ENCODE assay signal across 9 mouse cellular contexts in the genomic region with DNA sequence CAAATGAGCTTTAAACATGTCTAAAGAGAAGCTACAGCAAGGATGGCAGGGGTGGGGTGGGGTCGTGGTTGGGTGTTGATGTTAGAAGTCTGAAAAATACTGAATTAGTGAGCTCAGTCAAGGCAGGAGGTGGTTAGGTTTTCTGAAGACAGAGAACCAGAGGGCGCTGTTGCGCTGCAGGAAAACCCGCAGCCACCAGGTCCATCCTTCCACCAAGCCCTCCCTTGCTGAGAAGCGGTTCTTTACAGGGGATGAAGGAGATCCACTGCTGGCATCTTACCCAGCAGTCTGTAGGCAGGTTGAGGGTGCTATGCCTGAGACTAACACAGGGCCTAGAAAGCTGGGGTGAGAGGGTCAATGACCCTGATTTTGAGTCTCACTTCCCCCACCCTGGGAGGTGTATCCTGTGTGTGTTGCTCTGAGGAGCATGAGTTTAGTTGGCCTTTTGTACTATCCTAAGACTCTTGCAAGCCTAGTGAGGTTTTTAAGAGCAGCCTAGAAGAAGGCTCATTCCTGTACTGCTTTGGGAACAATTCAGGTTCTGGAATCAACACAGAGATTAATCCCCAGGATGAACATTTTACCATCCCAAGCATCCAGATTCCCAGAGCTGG. TPM values are rescaled to one million over a fixed set of nuclear protein-coding genes. Genes with fewer than 3 reads are reported as not detected.
DNase-seq lines count a peak whose midpoint lies in the region; ATAC-seq lines count a peak whose summit lies in the region.
"Had no signal": no experiment of that assay in that cellular context is flagged by ENCODE, and none has a peak within 500 bp of the region (broad histone marks: within the 10 kb centered on the region; RNA-seq: fewer than 3 reads in every experiment).

No protein-coding gene starts in this region.

- no peaks in the 10 kb centered on the region for H3K36me3 ChIP-seq in intestine, embryonic 14.5 days (ENCODE audit: control insufficient read depth, insufficient read depth, low read length)
- H3K36me3 ChIP-seq in intestine, embryonic 16.5 days (ENCODE audit: control insufficient read depth, insufficient read depth, low read length), result no peaks in the 10 kb centered on the region
- no peaks in the 10 kb centered on the region for H3K36me3 ChIP-seq in embryonic facial prominence, embryonic 13.5 days
- no peaks in the 10 kb centered on the region for H3K36me3 ChIP-seq in hindbrain, embryonic 13.5 days
- H3K36me3 ChIP-seq: neural tube, embryonic 12.5 days had no signal

- peak; percentile 67 for DNase-seq in intestine, embryonic 14.5 days (ENCODE audit: low spot score)
- peak; percentile 63 to 77 for DNase-seq in adrenal gland, postnatal 36 days
- DNase-seq in left cerebral cortex, postnatal 25 days (ENCODE audit: low spot score in 2 of 2), result peak; percentile 66 to 76
- DNase-seq in naive thymus-derived CD4-positive, alpha-beta T cell, adult 2 months (ENCODE audit: low read depth), result peak; percentile 85
- DNase-seq in testis, postnatal 10 days (ENCODE audit: low spot score), result peak; percentile 83

- no peaks in the 10 kb centered on the region for H3K27me3 ChIP-seq in intestine, embryonic 14.5 days (replicated peaks; ENCODE audit: control insufficient read depth, insufficient read depth, low read length)
- H3K27me3 ChIP-seq in intestine, embryonic 16.5 days (replicated peaks; ENCODE audit: control insufficient read depth, insufficient read depth, low read length), result no peaks in the 10 kb centered on the region
- no peaks in the 10 kb centered on the region for H3K27me3 ChIP-seq in embryonic facial prominence, embryonic 13.5 days
- H3K27me3 ChIP-seq in hindbrain, embryonic 13.5 days, result peaks cover 3% of the 10 kb centered on the region; the same call in 1 of the 2 replicates
- H3K27me3 ChIP-seq: neural tube, embryonic 12.5 days had no signal

- no peak overlapping the region for H3K9ac ChIP-seq in intestine, embryonic 14.5 days (ENCODE audit: low read length)
- H3K9ac ChIP-seq in intestine, embryonic 16.5 days (ENCODE audit: low read depth, low read length), result no peak overlapping the region
- H3K9ac ChIP-seq in embryonic facial prominence, embryonic 13.5 days, result peak overlapping the region; percentile 36; the same call in 1 of the 2 replicates
- peak overlapping the region; percentile 40; the same call in 1 of the 2 replicates for H3K9ac ChIP-seq in hindbrain, embryonic 13.5 days
- H3K9ac ChIP-seq: neural tube, embryonic 12.5 days had no signal

- WGBS in intestine, embryonic 14.5 days, result 11% methylated on average over 5 of the region's 5 CpGs
- 7% methylated on average over 5 of the region's 5 CpGs for WGBS in intestine, embryonic 16.5 days
- WGBS in embryonic facial prominence, embryonic 13.5 days, result 4% methylated on average over 5 of the region's 5 CpGs
- WGBS in hindbrain, embryonic 13.5 days, result 6% methylated on average over 5 of the region's 5 CpGs

- H3K4me1 ChIP-seq in intestine, embryonic 14.5 days (replicated peaks; ENCODE audit: control insufficient read depth, insufficient read depth, low read length), result no peaks in the 10 kb centered on the region
- H3K4me1 ChIP-seq in intestine, embryonic 16.5 days (ENCODE audit: control insufficient read depth, insufficient read depth, low read length), result no peaks in the 10 kb centered on the region
- peaks cover 11% of the 10 kb centered on the region for H3K4me1 ChIP-seq in embryonic facial prominence, embryonic 13.5 days
- 0 out of 2 replicates have a peak, but pooled peaks cover 5% of the 10 kb centered on the region for H3K4me1 ChIP-seq in hindbrain, embryonic 13.5 days (replicated peaks)
- H3K4me1 ChIP-seq: neural tube, embryonic 12.5 days had no signal

- H3K4me2 ChIP-seq in intestine, embryonic 14.5 days (ENCODE audit: low read length), result no peak overlapping the region
- no peak overlapping the region for H3K4me2 ChIP-seq in intestine, embryonic 16.5 days (ENCODE audit: low read depth, low read length)
- no peak overlapping the region for H3K4me2 ChIP-seq in embryonic facial prominence, embryonic 13.5 days
- H3K4me2 ChIP-seq in hindbrain, embryonic 13.5 days, result no peak overlapping the region
- H3K4me2 ChIP-seq: neural tube, embryonic 12.5 days had no signal

- no peak overlapping the region for H3K27ac ChIP-seq in intestine, embryonic 14.5 days (ENCODE audit: low read depth)
- no peak overlapping the region for H3K27ac ChIP-seq in intestine, embryonic 16.5 days (ENCODE audit: low read length)
- H3K27ac ChIP-seq in embryonic facial prominence, embryonic 13.5 days, result peak overlapping the region; percentile 48; the same call in 1 of the 2 replicates
- no peak overlapping the region for H3K27ac ChIP-seq in hindbrain, embryonic 13.5 days
- H3K27ac ChIP-seq: neural tube, embryonic 12.5 days had no signal

- intact Hi-C loops in left cerebral cortex, postnatal 25 days (cut with DNase I), result loop anchor here (1.0 to 2.0 kb wide), 3 partner anchors 52 to 255 kb away; no protein-coding TSS in a partner anchor

- no peak overlapping the region for H3K4me3 ChIP-seq in intestine, embryonic 14.5 days (ENCODE audit: low read depth, low read length)
- no peak overlapping the region for H3K4me3 ChIP-seq in intestine, embryonic 16.5 days (ENCODE audit: low read length)
- H3K4me3 ChIP-seq in embryonic facial prominence, embryonic 13.5 days, result no peak overlapping the region
- H3K4me3 ChIP-seq in hindbrain, embryonic 13.5 days, result no peak overlapping the region
- H3K4me3 ChIP-seq: neural tube, embryonic 12.5 days had no signal

- 0 out of 2 replicates have a peak, but pooled peaks have one; percentile 27 for ATAC-seq in intestine, embryonic 14.5 days (replicated peaks; ENCODE audit: low FRiP score, low TSS enrichment, low read depth)
- no peak for ATAC-seq in intestine, embryonic 16.5 days
- no peak for ATAC-seq in embryonic facial prominence, embryonic 13.5 days (ENCODE audit: insufficient number of reproducible peaks, insufficient read depth, low FRiP score, low TSS enrichment, low read depth)
- 0 out of 2 replicates have a peak, but pooled peaks have one; percentile 24 for ATAC-seq in hindbrain, embryonic 13.5 days (ENCODE audit: low FRiP score)

- H3K9me3 ChIP-seq in intestine, embryonic 14.5 days (ENCODE audit: control insufficient read depth, low read length), result no peaks in the 10 kb centered on the region
- no peaks in the 10 kb centered on the region for H3K9me3 ChIP-seq in intestine, embryonic 16.5 days (ENCODE audit: control insufficient read depth, low read length)
- H3K9me3 ChIP-seq in embryonic facial prominence, embryonic 13.5 days, result no peaks in the 10 kb centered on the region
- no peaks in the 10 kb centered on the region for H3K9me3 ChIP-seq in hindbrain, embryonic 13.5 days
- H3K9me3 ChIP-seq: neural tube, embryonic 12.5 days had no signal

RNA-seq across cellular contexts. Expression of gene Slc22a21, which starts 22.1 kb away (rescaled TPM):
- polyA plus RNA-seq in intestine, embryonic 14.5 days (2014; fragmentation: Nextera tagmentation; extraction: Ambion mirVana), result 9.9 and 10.0 TPM in 2 replicates
- polyA plus RNA-seq in intestine, embryonic 16.5 days (2015; fragmentation: Nextera tagmentation; extraction: Ambion mirVana), result 6.1 and 7.1 TPM in 2 replicates
- 1 to 10 TPM; 5.5 to 5.7 TPM for total RNA-seq in adrenal gland, postnatal 36 days (2021)
- polyA plus RNA-seq in embryonic facial prominence, embryonic 13.5 days (2015; fragmentation: Nextera tagmentation; extraction: Ambion mirVana), result 4.4 and 5.3 TPM in 2 replicates
- 1.8 and 2.7 TPM in 2 replicates for polyA plus RNA-seq in hindbrain, embryonic 13.5 days (2015; fragmentation: Nextera tagmentation; extraction: Ambion mirVana)
- 1 to 10 TPM; 1.4 to 2.0 TPM for total RNA-seq in left cerebral cortex, postnatal 25 days (2021)

RNA-seq across cellular contexts. Expression of gene Slc22a4, which starts 25.6 kb away (rescaled TPM):
- polyA plus RNA-seq in intestine, embryonic 14.5 days (2014; fragmentation: Nextera tagmentation; extraction: Ambion mirVana), result 0.18 and 0.51 TPM in 2 replicates
- 0.87 and 1.4 TPM in 2 replicates for polyA plus RNA-seq in intestine, embryonic 16.5 days (2015; fragmentation: Nextera tagmentation; extraction: Ambion mirVana)
- 1 to 10 TPM; 4.3 to 8.2 TPM for total RNA-seq in adrenal gland, postnatal 36 days (2021)
- 2.9 and 3.9 TPM in 2 replicates for polyA plus RNA-seq in embryonic facial prominence, embryonic 13.5 days (2015; fragmentation: Nextera tagmentation; extraction: Ambion mirVana)
- 1.8 and 2.1 TPM in 2 replicates for polyA plus RNA-seq in hindbrain, embryonic 13.5 days (2015; fragmentation: Nextera tagmentation; extraction: Ambion mirVana)
- 1 to 10 TPM; 5.2 to 5.7 TPM for total RNA-seq in left cerebral cortex, postnatal 25 days (2021)

Comparison
In these comparisons a context has a peak if more than half of its experiments do, and no peak if none do; other contexts are left out.
1. ATAC-seq: peak in intestine, embryonic 14.5 days (single experiment) and hindbrain, embryonic 13.5 days (single experiment); none in intestine, embryonic 16.5 days (single experiment) and embryonic facial prominence, embryonic 13.5 days (single experiment).
2. H3K9ac ChIP-seq: peak in embryonic facial prominence, embryonic 13.5 days (single experiment) and hindbrain, embryonic 13.5 days (single experiment); none in intestine, embryonic 14.5 days (single experiment) and intestine, embryonic 16.5 days (single experiment).
3. Peak in every context shown above with its lines, with median percentiles within 50 percentile points of each other: DNase-seq.